Mouse (Mus musculus): ENCODE results near the gene Rtn4rl2. TPM values are rescaled to one million over a fixed set of nuclear protein-coding genes. Genes with fewer than 3 reads are reported as not detected.
A peak's percentile ranks its signal among the peaks of the same experiment; 100 is the strongest.

The Rtn4rl2 gene
- polyA plus RNA-seq, 1 experiment: 11.8 TPM

DNA sequence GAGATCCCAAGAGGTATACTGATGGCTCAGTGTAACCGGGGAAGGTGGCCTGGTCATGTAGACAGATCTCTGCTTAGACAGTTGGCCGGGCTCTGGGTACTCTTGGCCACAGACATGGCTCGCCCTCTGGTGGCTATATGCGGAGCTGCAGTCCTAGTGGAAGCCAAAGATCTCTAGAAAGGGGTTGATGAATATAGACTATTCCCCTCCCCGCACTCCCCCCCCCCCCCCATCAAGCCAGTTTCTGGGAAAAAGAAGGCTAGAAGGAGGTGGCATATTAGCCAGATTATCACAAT, 3.5 kb upstream of the Rtn4rl2 start:
- Histone ChIP-seq H3K27me3 (ENCODE audit: control insufficient read depth, insufficient read depth, low read length) (peaks cover 39% of the 10 kb centered on the region), H3K36me3 (ENCODE audit: control insufficient read depth, insufficient read depth, low read length) (no peaks in the 10 kb centered on the region), H3K4me3 (ENCODE audit: low read depth, low read length) (no peak overlapping the region), H3K4me1 (ENCODE audit: control insufficient read depth, insufficient read depth, insufficient read length, low read length) (peaks cover 7% of the 10 kb centered on the region; the same call in 1 of the 2 replicates), H3K27ac (ENCODE audit: insufficient read depth, low read depth, low read length) (no peak overlapping the region)
- WGBS: 0% methylated on average over 5 of the region's 5 CpGs
- TF ChIP-seq POLR2A (IDR thresholded peaks at IDR 0.05; ENCODE audit: low read depth, low read length) (no peak), CTCF (IDR thresholded peaks at IDR 0.05; ENCODE audit: extremely low read depth, insufficient read length, insufficient replicate concordance, low read depth, low read length) (peak; percentile 86; the same call in 1 of the 2 replicates)

DNA sequence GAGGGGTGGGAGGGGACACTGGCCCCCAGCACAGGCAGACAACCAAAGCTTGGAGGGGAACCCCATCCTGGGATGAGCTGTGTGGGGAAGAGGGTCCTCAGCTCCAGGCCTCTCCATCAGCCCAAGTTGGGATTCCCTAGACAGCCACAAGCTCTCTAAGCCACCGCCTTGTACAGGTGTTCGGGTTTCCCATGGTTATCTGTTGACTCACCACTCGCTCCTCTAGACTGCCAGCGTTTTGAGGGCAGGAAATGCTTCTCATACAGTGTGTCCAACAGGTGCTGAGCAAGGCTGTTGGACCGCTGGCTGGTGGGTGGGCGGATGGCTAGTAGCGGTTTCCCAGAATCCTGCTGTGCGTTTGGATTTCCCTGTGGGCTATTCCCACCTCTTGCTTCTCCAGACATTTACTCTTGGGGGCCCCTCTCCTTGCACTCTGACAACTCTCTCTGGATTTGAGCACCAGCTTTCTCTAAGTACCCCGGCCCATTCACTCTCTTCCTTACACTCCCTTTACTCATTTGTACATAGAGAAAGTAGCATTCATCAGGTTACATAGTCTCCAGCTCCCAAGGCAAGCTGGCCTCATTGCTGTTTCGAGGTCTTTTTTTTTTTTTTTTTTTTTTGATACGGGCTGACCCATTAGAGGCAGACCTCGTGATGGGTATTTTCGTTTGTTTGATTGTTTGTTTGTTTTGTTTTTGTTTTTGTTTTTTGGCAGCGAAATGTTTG, 3.0 kb upstream of the Rtn4rl2 start:
- H3K36me3 ChIP-seq (ENCODE audit: control insufficient read depth, insufficient read depth, low read length): no peaks in the 10 kb centered on the region
- no peak overlapping the region for H3K27ac ChIP-seq (ENCODE audit: insufficient read depth, low read depth, low read length)
- no peak overlapping the region; the same call in 1 of the 2 replicates for H3K4me3 ChIP-seq (ENCODE audit: low read depth, low read length)
- H3K4me1 ChIP-seq (ENCODE audit: control insufficient read depth, insufficient read depth, insufficient read length, low read length): peaks cover 7% of the 10 kb centered on the region; the same call in 1 of the 2 replicates
- H3K27me3 ChIP-seq (ENCODE audit: control insufficient read depth, insufficient read depth, low read length): peaks cover 43% of the 10 kb centered on the region
- TF ChIP-seq CTCF (IDR thresholded peaks at IDR 0.05; ENCODE audit: extremely low read depth, insufficient read length, insufficient replicate concordance, low read depth, low read length) (no peak), POLR2A (IDR thresholded peaks at IDR 0.05; ENCODE audit: low read depth, low read length) (no peak)
- 16% methylated on average over 14 of the region's 14 CpGs for WGBS

DNA sequence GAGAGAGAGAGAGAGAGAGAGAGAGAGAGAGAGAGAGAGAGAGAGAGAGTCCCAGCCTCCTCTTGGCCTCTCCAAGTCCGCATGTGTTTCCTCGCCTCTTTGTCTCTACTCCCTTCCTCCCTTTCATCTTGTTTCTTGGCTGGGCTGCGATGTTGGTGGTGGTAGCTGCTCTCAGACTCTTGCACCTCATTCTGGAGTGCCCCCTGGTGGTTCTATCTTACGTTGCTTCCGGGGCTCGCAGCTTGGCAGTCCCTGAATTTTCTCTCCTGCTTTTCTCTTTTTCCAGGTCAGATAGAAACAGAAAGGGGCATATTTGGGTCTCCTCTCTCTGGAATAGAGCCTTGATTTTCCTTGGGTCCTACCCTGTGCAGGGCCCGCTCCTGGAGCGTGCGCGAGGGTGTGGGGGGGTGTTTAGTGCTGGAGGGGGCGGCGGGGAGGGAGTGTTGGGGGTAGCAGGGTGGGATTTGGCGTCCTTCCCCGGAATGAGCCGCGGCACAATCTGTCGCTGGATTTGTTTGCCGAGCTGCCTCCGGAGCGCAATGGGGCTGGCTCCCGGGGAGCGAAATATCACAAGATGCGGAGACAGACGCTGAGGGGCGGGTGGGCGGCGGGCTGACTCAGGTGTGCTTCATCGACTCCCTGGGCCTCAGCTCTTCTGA, 2.3 kb upstream of the Rtn4rl2 start:
- H3K27ac ChIP-seq (ENCODE audit: insufficient read depth, low read depth, low read length): no peak overlapping the region
- H3K4me3 ChIP-seq (ENCODE audit: low read depth, low read length): peak overlapping the region; percentile 7; the same call in 1 of the 2 replicates
- peaks cover 45% of the 10 kb centered on the region for H3K27me3 ChIP-seq (ENCODE audit: control insufficient read depth, insufficient read depth, low read length)
- peaks cover 7% of the 10 kb centered on the region; the same call in 1 of the 2 replicates for H3K4me1 ChIP-seq (ENCODE audit: control insufficient read depth, insufficient read depth, insufficient read length, low read length)
- H3K36me3 ChIP-seq (ENCODE audit: control insufficient read depth, insufficient read depth, low read length): no peaks in the 10 kb centered on the region
- TF ChIP-seq POLR2A (IDR thresholded peaks at IDR 0.05; ENCODE audit: low read depth, low read length): no peak
- peak; percentile 61; the same call in 1 of the 2 replicates for TF ChIP-seq CTCF (IDR thresholded peaks at IDR 0.05; ENCODE audit: extremely low read depth, insufficient read length, insufficient replicate concordance, low read depth, low read length)
- 6% methylated on average over 28 of the region's 28 CpGs for WGBS

DNA sequence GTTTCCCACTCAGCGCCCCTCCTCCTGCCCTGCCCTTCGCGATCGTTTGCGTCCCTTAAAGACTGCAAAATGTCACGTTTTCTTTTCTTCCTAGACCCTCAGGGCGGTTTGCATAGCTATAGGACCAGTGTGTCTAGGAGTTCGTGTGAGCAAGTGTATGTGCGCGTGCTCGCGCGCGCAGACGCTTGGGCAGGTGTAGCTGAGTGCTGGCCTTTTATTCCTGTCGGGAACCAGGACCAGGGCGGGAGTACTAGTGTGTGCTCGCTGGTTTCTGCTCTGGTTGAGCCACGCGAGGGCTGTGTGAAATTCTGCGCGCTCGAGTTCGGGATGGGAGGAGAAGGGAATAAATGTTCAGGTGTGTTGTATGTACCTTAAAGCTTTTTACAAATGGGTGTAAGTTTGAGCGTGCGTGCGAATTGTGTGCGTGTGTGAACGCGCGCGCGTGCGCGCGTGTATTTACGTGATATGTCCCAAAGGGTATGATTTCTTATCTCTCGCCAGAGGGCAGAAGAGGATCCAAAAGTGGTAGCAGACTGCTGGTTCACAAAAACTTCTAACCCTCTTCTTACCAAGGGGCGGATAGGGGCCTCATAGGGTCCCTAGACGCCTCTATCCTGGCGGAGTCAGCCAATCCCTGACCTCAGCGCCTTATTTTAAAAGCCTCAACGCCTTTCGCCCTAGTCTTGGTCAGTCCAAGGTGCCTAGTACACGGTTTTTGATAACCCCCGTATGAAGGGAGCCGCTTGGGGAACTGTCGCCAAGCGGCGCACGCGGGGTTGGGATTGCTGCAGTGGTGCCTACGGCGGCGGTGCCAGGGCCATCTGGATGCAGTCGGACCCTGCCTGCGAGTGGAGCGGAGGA, 1.1 kb upstream of the Rtn4rl2 start:
- Histone ChIP-seq H3K36me3 (ENCODE audit: control insufficient read depth, insufficient read depth, low read length) (no peaks in the 10 kb centered on the region), H3K27me3 (ENCODE audit: control insufficient read depth, insufficient read depth, low read length) (peaks cover 54% of the 10 kb centered on the region), H3K27ac (ENCODE audit: insufficient read depth, low read depth, low read length) (no peak overlapping the region), H3K4me1 (ENCODE audit: control insufficient read depth, insufficient read depth, insufficient read length, low read length) (peaks cover 9% of the 10 kb centered on the region; the same call in 1 of the 2 replicates), H3K4me3 (ENCODE audit: low read depth, low read length) (peak overlapping the region; percentile 78)
- TF ChIP-seq POLR2A (IDR thresholded peaks at IDR 0.05; ENCODE audit: low read depth, low read length) (no peak), CTCF (IDR thresholded peaks at IDR 0.05; ENCODE audit: extremely low read depth, insufficient read length, insufficient replicate concordance, low read depth, low read length) (no peak)
- 1% methylated on average over 58 of the region's 58 CpGs for WGBS

DNA sequence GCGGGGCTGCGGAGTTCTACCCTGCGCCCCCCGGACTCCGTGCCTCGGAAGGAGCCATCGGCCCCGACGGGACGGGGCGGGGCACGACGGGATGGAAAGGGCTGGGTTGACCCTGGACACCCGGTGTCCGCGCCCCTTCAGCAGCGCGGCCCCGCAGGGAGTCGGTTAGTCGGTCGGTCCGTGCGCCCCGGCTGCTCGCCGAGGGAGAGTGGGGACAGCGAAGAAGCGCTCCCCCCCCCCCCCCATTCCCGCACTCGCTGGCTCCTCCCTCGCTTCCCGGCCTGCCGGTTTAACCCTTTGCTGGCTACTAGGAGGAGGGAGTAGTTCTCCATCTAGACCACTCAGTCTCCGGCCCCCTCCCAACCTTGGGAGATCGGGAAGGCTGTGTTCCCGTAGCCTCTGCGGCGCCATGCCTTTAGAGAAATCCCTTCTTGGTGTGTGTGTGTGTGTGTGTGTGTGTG, 341 bp upstream of the Rtn4rl2 start:
- TF ChIP-seq CTCF (IDR thresholded peaks at IDR 0.05; ENCODE audit: extremely low read depth, insufficient read length, insufficient replicate concordance, low read depth, low read length) (no peak), POLR2A (IDR thresholded peaks at IDR 0.05; ENCODE audit: low read depth, low read length) (no peak)
- Histone ChIP-seq H3K4me3 (ENCODE audit: low read depth, low read length) (peak overlapping the region; percentile 78), H3K27me3 (ENCODE audit: control insufficient read depth, insufficient read depth, low read length) (peaks cover 62% of the 10 kb centered on the region), H3K36me3 (ENCODE audit: control insufficient read depth, insufficient read depth, low read length) (no peaks in the 10 kb centered on the region), H3K4me1 (ENCODE audit: control insufficient read depth, insufficient read depth, insufficient read length, low read length) (peaks cover 9% of the 10 kb centered on the region; the same call in 1 of the 2 replicates), H3K27ac (ENCODE audit: insufficient read depth, low read depth, low read length) (no peak overlapping the region)
- 2% methylated on average over 37 of the region's 39 CpGs for WGBS

DNA sequence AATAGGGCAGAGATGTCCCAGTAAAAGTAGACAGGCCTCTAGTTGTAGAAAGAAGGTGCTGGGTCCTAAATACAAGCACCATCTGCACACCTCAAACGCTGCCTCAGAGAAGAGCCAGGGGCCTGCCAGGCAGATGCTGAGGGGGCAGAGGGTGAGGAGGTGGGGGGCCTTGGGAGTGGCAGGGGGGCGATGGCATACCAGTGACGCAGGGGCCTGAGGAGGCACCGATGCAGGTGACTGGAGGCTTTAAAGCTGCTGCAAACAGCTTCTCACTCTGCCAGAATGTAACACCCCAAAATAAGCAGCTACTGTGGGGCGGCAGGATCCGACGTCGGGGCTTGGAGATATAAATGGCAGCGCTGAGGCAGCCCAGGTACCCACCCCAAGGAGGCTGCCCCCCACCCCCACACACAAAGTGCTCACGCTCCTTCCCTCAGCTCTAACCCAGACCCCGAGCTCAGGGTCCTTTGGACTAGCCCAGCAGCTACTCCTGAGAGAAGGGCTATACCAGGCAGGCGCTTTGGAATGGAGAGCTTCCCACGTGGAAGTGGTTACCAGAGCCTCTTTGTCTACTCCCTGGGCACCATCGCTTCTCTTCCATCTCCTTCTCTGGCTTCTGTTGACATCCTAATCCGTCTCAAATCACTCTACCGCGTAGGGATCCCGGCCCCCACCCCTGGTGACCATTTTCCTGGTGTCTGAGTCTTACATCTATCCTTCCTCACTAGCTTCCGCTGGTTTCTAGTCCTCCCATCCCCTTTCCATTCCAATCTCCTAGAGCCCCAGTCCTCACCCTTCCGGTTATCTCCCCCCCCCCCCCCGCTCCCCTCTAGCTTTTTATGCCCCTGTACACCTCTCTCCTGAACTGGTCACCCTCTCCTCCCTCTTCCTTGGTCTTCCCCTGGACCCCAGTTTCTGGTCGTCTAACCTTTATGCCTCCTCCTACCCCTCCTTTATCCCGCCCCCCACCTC, 1.1 kb downstream of the Rtn4rl2 start:
- TF ChIP-seq POLR2A (IDR thresholded peaks at IDR 0.05; ENCODE audit: low read depth, low read length) (no peak), CTCF (IDR thresholded peaks at IDR 0.05; ENCODE audit: extremely low read depth, insufficient read length, insufficient replicate concordance, low read depth, low read length) (no peak)
- Histone ChIP-seq H3K36me3 (ENCODE audit: control insufficient read depth, insufficient read depth, low read length) (no peaks in the 10 kb centered on the region), H3K4me1 (ENCODE audit: control insufficient read depth, insufficient read depth, insufficient read length, low read length) (peaks cover 9% of the 10 kb centered on the region; the same call in 1 of the 2 replicates), H3K4me3 (ENCODE audit: low read depth, low read length) (no peak overlapping the region), H3K27ac (ENCODE audit: insufficient read depth, low read depth, low read length) (no peak overlapping the region), H3K27me3 (ENCODE audit: control insufficient read depth, insufficient read depth, low read length) (peaks cover 65% of the 10 kb centered on the region)
- 25% methylated on average over 23 of the region's 23 CpGs for WGBS

Data from small intestine, adult 2 months (tissue).